Mouse (Mus musculus) kidney, postnatal 0 days (tissue): ENCODE results near the gene Samd4b. TPM values are rescaled to one million over a fixed set of nuclear protein-coding genes. Genes with fewer than 3 reads are reported as not detected.

Experiments used
- ATAC-seq: fragments of 200-750 bp; cut with Nextera tagmentation; replicated peaks from 2 replicates; pipeline ENCODE4 v1.8.0; 2017; ENCODE audit warnings: low read depth, moderate number of reproducible peaks, moderate TSS enrichment, moderate library complexity; ENCODE audit not compliant: low FRiP score
- DNase-seq: peaks from one replicate; pipeline ENCODE4 v3.0.0-alpha.2; 2016; ENCODE audit warnings: low spot score
- H3K27ac ChIP-seq: fragments of 300-500 bp; sonication (generic); 2 replicates; pipeline ENCODE4 v1.5.1; 2014; ENCODE audit warnings: mild to moderate bottlenecking
- H3K27me3 ChIP-seq: fragments of 300-500 bp; sonication (generic); 2 replicates; pipeline ENCODE4 v1.6.1; 2014; ENCODE audit warnings: low read length, mixed read lengths; ENCODE audit not compliant: insufficient read depth
- H3K36me3 ChIP-seq: fragments of 300-500 bp; sonication (generic); 2 replicates; pipeline ENCODE4 v1.6.1; 2014; ENCODE audit warnings: low read length, mixed read lengths; ENCODE audit not compliant: insufficient read depth
- H3K4me1 ChIP-seq: fragments of 300-500 bp; sonication (generic); replicated peaks from 2 replicates; pipeline ENCODE4 v1.6.1; 2014; ENCODE audit warnings: antibody characterized with exemption, low read length, mixed read lengths; ENCODE audit not compliant: insufficient read depth
- H3K4me2 ChIP-seq: fragments of 300-500 bp; sonication (generic); 2 replicates; pipeline ENCODE4 v1.6.1; 2014; ENCODE audit warnings: mild to moderate bottlenecking, low read length, moderate library complexity, mixed read lengths
- H3K4me3 ChIP-seq: fragments of 300-500 bp; sonication (generic); replicated peaks from 2 replicates; pipeline ENCODE4 v1.5.1; 2014; ENCODE audit warnings: low read depth, low read length
- H3K9ac ChIP-seq: fragments of 300-500 bp; sonication (generic); 2 replicates; pipeline ENCODE4 v1.6.1; 2014; ENCODE audit warnings: low read depth, low read length
- H3K9me3 ChIP-seq: fragments of 300-500 bp; sonication (generic); replicated peaks from 2 replicates; pipeline ENCODE4 v1.6.1; 2016; ENCODE audit warnings: low read length, inconsistent platforms, mixed read lengths
- CTCF ChIP-seq: IDR thresholded peaks from 2 replicates; pipeline ENCODE4 v1.5.1; 2016; ENCODE audit warnings: antibody characterized with exemption, low read depth, mild to moderate bottlenecking, moderate library complexity
- WGBS: fragments of 180-500 bp; shearing (Covaris S2); extraction: QIAGEN DNeasy Blood & Tissue Kit; methylation state at CpG from one replicate; pipeline ENCODE4 v1.1.7; 2014; 5-methylcytosine and 5-hydroxymethylcytosine counted together
- polyA plus RNA-seq: library from polyadenylated mRNA; unstranded; fragments of >200 nt; fragmentation: Nextera tagmentation; extraction: Ambion mirVana; gene quantifications from 2 replicates; pipeline ENCODE4 v1.2.1, GENCODE M21; 2015

Gene Samd4b
- polyA plus RNA-seq, 1 experiment from 2014 or later: 19.5 TPM

- no peak overlapping the region for H3K4me3 ChIP-seq
- H3K36me3 ChIP-seq: no peaks in the 10 kb centered on the region
- H3K4me2 ChIP-seq: no peak overlapping the region
- 77% methylated on average over 11 of the region's 11 CpGs for WGBS
- DNase-seq (no peak), ATAC-seq (no peak)
- peaks cover 2% of the 10 kb centered on the region; the same call in 1 of the 2 replicates for H3K4me1 ChIP-seq
- no peaks in the 10 kb centered on the region for H3K9me3 ChIP-seq
- TF ChIP-seq CTCF: no peak
- H3K9ac ChIP-seq: no peak overlapping the region
- no peak overlapping the region for H3K27ac ChIP-seq
- no peaks in the 10 kb centered on the region for H3K27me3 ChIP-seq
These were observed 115.1 kb downstream of the Samd4b start for GRCm38 (mm10) chr7:28482854-28483253.

DNA sequence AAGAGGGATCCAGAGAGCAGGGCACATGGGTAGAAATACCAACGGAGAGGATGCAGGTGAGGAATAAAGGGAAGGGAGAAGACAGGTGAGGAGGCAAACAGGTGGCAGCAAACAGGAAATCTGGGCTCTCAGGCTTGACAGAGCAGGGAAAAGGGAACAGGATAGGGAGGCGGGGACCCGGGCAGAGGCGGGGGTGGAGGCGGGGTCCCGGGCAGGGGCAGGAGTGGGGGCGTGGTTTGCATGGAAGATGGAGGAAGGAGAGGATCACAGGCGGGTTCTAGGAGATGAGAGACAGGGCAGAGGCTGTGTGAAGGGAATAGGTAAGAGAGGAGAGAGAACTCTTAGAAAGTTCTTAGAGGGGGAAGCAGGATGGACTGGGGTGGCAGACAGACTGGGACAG is 119.1 kb downstream of the Samd4b start:
- H3K9ac ChIP-seq: no peak overlapping the region
- peak; percentile 49; the same call in 1 of the 2 replicates for ATAC-seq
- TF ChIP-seq CTCF: no peak
- H3K4me3 ChIP-seq: no peak overlapping the region
- under 1% methylated on average over 8 of the region's 8 CpGs for WGBS
- no peak overlapping the region for H3K4me2 ChIP-seq
- no peaks in the 10 kb centered on the region for H3K36me3 ChIP-seq
- no peaks in the 10 kb centered on the region for H3K4me1 ChIP-seq
- peak; percentile 54 for DNase-seq
- H3K27me3 ChIP-seq: no peaks in the 10 kb centered on the region
- no peaks in the 10 kb centered on the region for H3K9me3 ChIP-seq
- H3K27ac ChIP-seq: no peak overlapping the region

DNA sequence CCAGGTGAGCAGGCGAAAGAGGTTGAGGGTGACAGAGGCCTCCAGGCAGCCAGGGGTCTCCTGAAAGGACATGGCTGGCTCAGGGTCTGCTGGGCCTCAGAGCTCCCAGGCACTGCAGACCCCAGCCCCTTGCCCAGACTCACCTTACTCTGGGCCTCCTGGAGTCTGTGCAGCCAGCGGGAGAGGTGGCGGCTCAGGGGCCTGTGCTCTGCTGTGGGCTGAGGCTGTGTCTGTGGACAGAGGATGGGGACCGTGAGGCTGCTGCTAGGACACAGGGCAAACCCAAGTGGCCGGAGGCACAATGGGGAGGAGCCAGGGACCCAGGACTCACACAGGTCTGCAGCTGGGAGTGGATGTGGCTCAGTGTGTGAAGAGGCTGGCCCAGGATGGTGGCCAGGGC is 120.6 kb downstream of the Samd4b start:
- Histone ChIP-seq H3K27me3 (no peaks in the 10 kb centered on the region), H3K4me3 (no peak overlapping the region), H3K4me1 (no peaks in the 10 kb centered on the region), H3K9me3 (no peaks in the 10 kb centered on the region), H3K36me3 (no peaks in the 10 kb centered on the region), H3K4me2 (no peak overlapping the region), H3K27ac (no peak overlapping the region), H3K9ac (0 out of 2 replicates have a peak overlapping the region, but pooled peaks have one; percentile 5)
- ATAC-seq (no peak), DNase-seq (no peak)
- TF ChIP-seq CTCF: no peak
- WGBS: 83% methylated on average over 5 of the region's 5 CpGs

DNA sequence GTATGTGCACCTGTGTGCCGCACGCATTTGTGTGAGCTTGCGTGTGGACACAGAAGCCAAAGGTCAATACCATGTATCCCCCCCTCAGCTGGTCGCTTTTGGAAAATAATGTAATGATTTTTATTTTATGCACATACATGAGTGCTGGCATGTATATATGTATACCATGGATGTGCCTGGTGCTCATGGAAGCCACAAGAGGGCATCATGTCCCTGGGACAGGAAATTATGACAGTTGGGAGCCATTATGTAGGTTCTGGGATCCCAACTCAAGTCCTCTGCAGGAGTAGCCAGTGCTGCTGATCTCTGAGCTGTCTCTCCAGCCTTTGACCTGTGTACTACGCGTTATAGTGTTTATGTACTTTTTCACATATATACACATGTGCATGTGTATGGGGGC is 121.8 kb downstream of the Samd4b start:
- ATAC-seq (no peak), DNase-seq (no peak)
- Histone ChIP-seq H3K4me3 (no peak overlapping the region), H3K4me1 (no peaks in the 10 kb centered on the region), H3K9ac (no peak overlapping the region), H3K4me2 (no peak overlapping the region), H3K9me3 (no peaks in the 10 kb centered on the region), H3K27ac (no peak overlapping the region), H3K36me3 (no peaks in the 10 kb centered on the region), H3K27me3 (no peaks in the 10 kb centered on the region)
- peak; percentile 39; the same call in 1 of the 2 replicates for TF ChIP-seq CTCF
- 88% methylated on average over 6 of the region's 6 CpGs for WGBS

DNA sequence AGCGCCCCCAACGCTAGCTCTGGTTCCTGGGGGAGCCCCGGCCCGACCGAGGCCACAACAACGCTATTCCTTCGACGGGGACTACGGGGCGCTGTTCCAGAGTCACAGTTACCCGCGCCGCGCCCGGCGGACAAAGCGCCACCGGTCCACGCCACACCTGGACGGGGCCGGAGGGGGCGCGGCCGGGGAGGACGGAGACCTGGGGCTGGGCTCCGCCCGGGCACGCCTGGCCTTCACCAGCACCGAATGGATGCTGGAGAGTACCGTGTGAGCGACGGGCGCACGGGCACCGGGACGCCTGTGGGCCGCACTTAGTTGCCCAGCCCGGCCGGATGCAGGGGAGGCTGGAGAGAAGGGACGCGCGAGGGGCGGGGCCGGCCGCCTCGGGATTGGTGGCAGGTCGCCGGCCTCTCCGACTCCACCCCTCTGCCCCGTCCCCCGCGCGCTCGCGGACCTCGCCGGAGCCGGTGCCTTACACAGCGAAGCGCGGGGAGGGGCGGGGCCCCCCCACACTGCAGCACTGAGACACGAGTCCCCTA is 130.7 kb downstream of the Samd4b start:
- Histone ChIP-seq H3K4me3 (peak overlapping the region; percentile 50), H3K36me3 (no peaks in the 10 kb centered on the region), H3K4me1 (no peaks in the 10 kb centered on the region; the same call in 1 of the 2 replicates), H3K27me3 (no peaks in the 10 kb centered on the region), H3K9ac (peak overlapping the region; percentile 74), H3K9me3 (no peaks in the 10 kb centered on the region), H3K27ac (no peak overlapping the region), H3K4me2 (peak overlapping the region; percentile 92)
- 1% methylated on average over 63 of the region's 63 CpGs for WGBS
- peak; percentile 77 for ATAC-seq
- peak; percentile 83 for DNase-seq
- TF ChIP-seq CTCF: no peak; the same call in 1 of the 2 replicates

- no peaks in the 10 kb centered on the region for H3K9me3 ChIP-seq
- 23% methylated on average over 40 of the region's 40 CpGs for WGBS
- H3K27ac ChIP-seq: no peak overlapping the region
- peak overlapping the region; percentile 74 for H3K9ac ChIP-seq
- H3K36me3 ChIP-seq: no peaks in the 10 kb centered on the region
- DNase-seq (no peak), ATAC-seq (peak; percentile 41; the same call in 1 of the 2 replicates)
- no peaks in the 10 kb centered on the region for H3K27me3 ChIP-seq
- H3K4me3 ChIP-seq: peak overlapping the region; percentile 50
- no peaks in the 10 kb centered on the region; the same call in 1 of the 2 replicates for H3K4me1 ChIP-seq
- peak overlapping the region; percentile 92 for H3K4me2 ChIP-seq
- no peak; the same call in 1 of the 2 replicates for TF ChIP-seq CTCF
These were observed 131.2 kb downstream of the Samd4b start for GRCm38 (mm10) chr7:28466721-28467212.
